Mouse (Mus musculus) layer of hippocampus, adult 2 months (tissue): ENCODE data around the gene Pik3cg. TPM values are rescaled to one million over a fixed set of nuclear protein-coding genes. Genes with fewer than 3 reads are reported as not detected.

ENCODE experiments used
- DNase-seq, 2 experiments: peaks; one replicate each; pipeline ENCODE4 v3.0.0; 2022; ENCODE audit warnings: low spot score in 2 of 2
- H3K27ac ChIP-seq: fragments of 200-600 bp; 2 replicates; pipeline ENCODE4 v1.8.1; 2022
- H3K4me3 ChIP-seq: fragments of 200-600 bp; 2 replicates; pipeline ENCODE4 v1.8.1; 2022; ENCODE audit warnings: mild to moderate bottlenecking
- CTCF ChIP-seq: fragments of 200-600 bp; conservative IDR thresholded peaks from 2 replicates; pipeline ENCODE4 v1.8.1; 2022; ENCODE audit warnings: antibody characterized with exemption, mild to moderate bottlenecking, moderate library complexity
- total RNA-seq, 2 experiments: library from RNA; stranded (reverse); gene quantifications; 2 replicates each; pipeline ENCODE4 v1.2.3; 2021

Pik3cg gene
- total RNA-seq, 2 experiments from 2014 or later, result 4.2 to 4.8 TPM

DNA sequence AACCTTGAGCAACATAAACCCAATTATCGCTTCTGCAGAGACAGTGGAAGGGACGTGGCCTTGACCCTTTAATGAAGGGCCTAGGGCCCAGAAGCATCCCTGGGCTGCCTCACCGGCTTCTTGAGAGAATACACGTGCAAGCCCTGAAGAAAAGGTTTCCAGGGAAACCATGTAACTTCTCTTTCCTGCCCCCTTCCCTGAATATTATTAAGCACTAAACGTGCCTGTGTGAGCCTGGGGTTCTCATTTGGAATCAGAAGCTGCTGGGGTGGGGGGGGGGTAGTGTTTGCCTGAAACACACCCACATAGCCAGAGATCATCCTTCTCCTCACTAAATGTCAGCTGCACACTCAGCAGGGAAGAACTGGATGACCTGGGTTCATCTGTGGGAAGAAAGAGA, 49.7 kb downstream of the Pik3cg start:
- Histone ChIP-seq H3K27ac (no peak overlapping the region), H3K4me3 (no peak overlapping the region)
- no peak for DNase-seq
- no peak for TF ChIP-seq CTCF

DNA sequence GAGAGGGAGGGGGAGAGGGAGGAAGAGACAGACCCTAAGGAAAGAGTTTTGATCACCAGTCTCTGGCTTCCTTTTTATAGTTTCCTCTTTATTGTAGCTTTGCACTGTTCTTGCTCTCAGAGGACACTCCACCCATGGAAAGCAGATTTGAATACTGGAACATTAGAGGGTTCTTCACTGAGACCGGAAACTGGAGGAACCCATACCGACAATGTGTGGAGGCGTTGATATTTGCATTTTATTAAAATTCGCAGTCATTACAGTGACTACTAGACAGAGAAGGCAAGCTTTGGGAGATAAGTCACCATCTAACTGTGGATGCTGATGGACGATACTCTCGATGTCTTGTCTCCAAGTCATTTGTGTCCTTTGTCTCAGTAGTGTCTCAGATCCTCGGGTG, 61.9 kb downstream of the Pik3cg start:
- no peak for TF ChIP-seq CTCF

GRCm38 (mm10) chr12:32145651-32146050, 62.8 kb downstream of the Pik3cg start:
- TF ChIP-seq CTCF, result no peak
- no peak overlapping the region for H3K4me3 ChIP-seq
- DNase-seq, result no peak
- H3K27ac ChIP-seq, result no peak overlapping the region

More for the DNA sequence above, 61.9 kb downstream of the Pik3cg start:
- DNase-seq, result no peak
- no peak overlapping the region for H3K27ac ChIP-seq
- H3K4me3 ChIP-seq, result no peak overlapping the region

- DNase-seq, result peak; percentile 52 to 68
- Histone ChIP-seq H3K27ac (no peak overlapping the region), H3K4me3 (no peak overlapping the region)
- peak; percentile 94 for TF ChIP-seq CTCF
These were observed 63.9 kb downstream of the Pik3cg start for GRCm38 (mm10) chr12:32144513-32144912.

GRCm38 (mm10) chr12:32143782-32144181, 64.7 kb downstream of the Pik3cg start:
- no peak overlapping the region for H3K4me3 ChIP-seq
- DNase-seq, result no peak
- H3K27ac ChIP-seq, result no peak overlapping the region
- no peak for TF ChIP-seq CTCF

- H3K27ac ChIP-seq, result no peak overlapping the region
- no peak for TF ChIP-seq CTCF
- no peak overlapping the region for H3K4me3 ChIP-seq
- DNase-seq, result no peak
These were observed 65.3 kb downstream of the Pik3cg start for GRCm38 (mm10) chr12:32143151-32143550.

DNA sequence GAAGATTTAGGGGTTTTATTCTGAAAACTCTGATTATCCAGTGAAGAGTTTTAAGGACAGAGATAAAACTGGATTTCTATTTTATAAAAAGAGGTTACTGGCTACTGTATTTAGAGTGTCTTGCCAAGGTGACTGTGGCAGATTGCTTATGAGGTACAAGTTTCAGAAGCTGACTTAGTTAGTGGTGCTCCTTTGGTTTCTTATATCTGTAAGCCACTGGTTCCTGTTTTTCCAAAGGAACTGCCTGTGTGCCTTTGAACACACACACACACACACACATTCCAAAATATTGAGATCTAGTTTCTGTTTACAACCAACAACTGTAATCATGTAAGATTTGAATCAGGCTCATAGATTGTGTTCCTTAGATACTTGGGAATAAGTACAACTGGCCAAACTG, 66.7 kb downstream of the Pik3cg start:
- no peak for DNase-seq
- no peak overlapping the region for H3K4me3 ChIP-seq
- H3K27ac ChIP-seq, result no peak overlapping the region
- TF ChIP-seq CTCF, result no peak

GRCm38 (mm10) chr12:32138831-32139230, 69.6 kb downstream of the Pik3cg start:
- no peak for TF ChIP-seq CTCF
- H3K27ac ChIP-seq, result no peak overlapping the region
- H3K4me3 ChIP-seq, result no peak overlapping the region
- DNase-seq, result no peak

- no peak overlapping the region for H3K4me3 ChIP-seq
- no peak for TF ChIP-seq CTCF
- DNase-seq, result no peak
These were observed 70.1 kb downstream of the Pik3cg start for GRCm38 (mm10) chr12:32138362-32138761.

GRCm38 (mm10) chr12:32137542-32137941, 70.9 kb downstream of the Pik3cg start:
- Histone ChIP-seq H3K27ac (no peak overlapping the region), H3K4me3 (no peak overlapping the region)
- TF ChIP-seq CTCF, result no peak
- DNase-seq, result no peak

More at GRCm38 (mm10) chr12:32138362-32138761, 70.1 kb downstream of the Pik3cg start:
- no peak overlapping the region for H3K27ac ChIP-seq

DNA sequence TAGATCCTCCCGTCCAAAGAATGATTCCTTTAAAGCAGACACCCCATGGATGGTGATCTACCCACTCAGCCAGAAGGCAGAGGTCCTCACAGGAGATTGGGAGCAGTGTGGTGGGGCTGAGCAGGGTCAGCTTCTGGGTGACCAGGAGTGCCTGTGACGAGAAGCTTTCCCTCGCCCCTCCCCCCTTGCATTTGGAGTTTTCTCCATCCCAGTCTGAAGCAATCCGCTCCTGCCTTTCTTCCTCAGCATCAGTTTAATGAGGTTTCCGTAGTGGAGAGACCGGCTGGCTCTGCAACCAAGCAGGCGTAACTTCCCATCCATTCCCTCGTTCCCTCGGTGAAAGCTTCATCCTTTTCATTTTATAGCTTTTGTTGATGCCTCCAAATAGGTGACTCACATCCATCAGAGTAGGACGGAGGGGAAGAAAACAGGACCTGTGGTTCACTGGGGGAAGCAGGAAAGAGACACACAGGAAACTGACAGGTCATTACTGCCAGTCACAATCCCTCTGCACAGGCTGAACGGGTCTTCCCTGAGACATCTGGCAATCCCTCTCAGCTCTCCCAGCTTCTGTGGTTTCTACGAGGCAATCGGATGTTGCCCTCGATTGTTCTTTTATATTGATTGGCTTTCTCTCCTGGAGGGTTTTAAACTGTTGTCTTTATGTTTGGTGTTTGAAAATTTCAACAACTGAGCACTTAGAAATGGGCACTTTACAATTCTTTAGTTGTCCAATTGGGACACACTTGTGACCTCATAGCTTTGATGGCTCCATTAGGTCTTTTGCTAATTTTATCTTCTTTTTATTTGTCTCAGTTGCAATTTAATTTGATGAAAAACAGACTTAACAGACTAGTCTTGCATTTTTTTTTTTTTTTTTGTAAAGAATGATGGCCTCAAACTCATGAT, 80.6 kb downstream of the Pik3cg start:
- no peak for DNase-seq
- no peak overlapping the region for H3K27ac ChIP-seq
- no peak overlapping the region for H3K4me3 ChIP-seq
- TF ChIP-seq CTCF, result no peak

GRCm38 (mm10) chr12:32127158-32127557, 81.3 kb downstream of the Pik3cg start:
- H3K4me3 ChIP-seq, result no peak overlapping the region
- H3K27ac ChIP-seq, result no peak overlapping the region
- no peak for DNase-seq
- TF ChIP-seq CTCF, result no peak

GRCm38 (mm10) chr12:32124456-32124855, 84.0 kb downstream of the Pik3cg start:
- DNase-seq, result no peak
- Histone ChIP-seq H3K27ac (no peak overlapping the region), H3K4me3 (no peak overlapping the region)
- TF ChIP-seq CTCF, result no peak

- TF ChIP-seq CTCF, result no peak
- Histone ChIP-seq H3K4me3 (no peak overlapping the region), H3K27ac (no peak overlapping the region)
- DNase-seq, result no peak
These were observed 84.4 kb downstream of the Pik3cg start for GRCm38 (mm10) chr12:32124030-32124429.
